Mouse (Mus musculus) MEL (cell line): ENCODE data around the gene Bptf. TPM values are rescaled to one million over a fixed set of nuclear protein-coding genes. Genes with fewer than 3 reads are reported as not detected.

Experiments used
- DNase-seq: peaks from one replicate; pipeline ENCODE4 v3.0.0; 2011; ENCODE audit warnings: low read depth, low spot score
- H3K27ac ChIP-seq: 2 replicates; pipeline ENCODE4 v1.5.1; 2012; ENCODE audit warnings: low read depth, mild to moderate bottlenecking, control low read depth, low read length, moderate library complexity; ENCODE audit not compliant: control insufficient read depth
- H3K27me3 ChIP-seq, 2 experiments: fragments of 150-350 bp in 1 of 2; sonication (generic) in 1 of 2; 2 replicates each; pipeline ENCODE4 v1.6.1; 2012; ENCODE audit warnings: low read length in 2 of 2, mild to moderate bottlenecking in 2 of 2, improper control_type of control experiment in 1 of 2, moderate library complexity in 1 of 2; ENCODE audit not compliant: insufficient read depth in 2 of 2, control insufficient read depth in 1 of 2
- H3K36me3 ChIP-seq, 2 experiments: 2 replicates each; pipeline ENCODE4 v1.6.1; 2012 to 2014; ENCODE audit warnings: low read length in 2 of 2, improper control_type of control experiment in 1 of 2, inconsistent platforms in 1 of 2, mild to moderate bottlenecking in 1 of 2; ENCODE audit not compliant: insufficient read depth in 2 of 2, control insufficient read depth in 1 of 2
- H3K4me1 ChIP-seq, 2 experiments: fragments of 150-350 bp in 1 of 2; sonication (generic) in 1 of 2; 2 replicates each; pipeline ENCODE4 v1.6.1; 2012; ENCODE audit warnings: low read length in 2 of 2, improper control_type of control experiment in 1 of 2, mild to moderate bottlenecking in 1 of 2; ENCODE audit not compliant: insufficient read depth in 2 of 2, control insufficient read depth in 1 of 2
- H3K4me3 ChIP-seq, 2 experiments: fragments of 150-350 bp in 1 of 2; sonication (generic) in 1 of 2; 2 replicates each; pipeline ENCODE4 v1.5.1; 2012; ENCODE audit warnings: low read depth in 2 of 2, low read length in 2 of 2, mild to moderate bottlenecking in 2 of 2, moderate library complexity in 2 of 2, control low read depth in 1 of 2, improper control_type of control experiment in 1 of 2; ENCODE audit not compliant: control insufficient read depth in 1 of 2, insufficient read depth in 1 of 2
- H3K79me2 ChIP-seq: 2 replicates; pipeline ENCODE4 v1.6.1; 2012; ENCODE audit warnings: mild to moderate bottlenecking, low read length, moderate library complexity; ENCODE audit not compliant: control insufficient read depth, poor library complexity, insufficient read depth
- H3K9ac ChIP-seq: 2 replicates; pipeline ENCODE4 v1.6.1; 2012; ENCODE audit warnings: low read depth, mild to moderate bottlenecking, control low read depth, low read length, moderate library complexity; ENCODE audit not compliant: control insufficient read depth, poor library complexity, severe bottlenecking
- H3K9me3 ChIP-seq: fragments of 150-350 bp; sonication (generic); replicated peaks from 2 replicates; pipeline ENCODE4 v1.6.1; 2012; ENCODE audit warnings: mild to moderate bottlenecking, low read length, improper control_type of control experiment, moderate library complexity; ENCODE audit not compliant: insufficient read depth
- BHLHE40 ChIP-seq: IDR thresholded peaks from 2 replicates; pipeline ENCODE4 v1.6.1; 2012; ENCODE audit warnings: low read depth, mild to moderate bottlenecking, inconsistent platforms, low read length, improper control_type of control experiment, borderline replicate concordance
- CHD1 ChIP-seq: IDR thresholded peaks from 2 replicates; pipeline ENCODE4 v1.6.1; 2012; ENCODE audit warnings: low read depth, mild to moderate bottlenecking, inconsistent platforms, low read length, improper control_type of control experiment
- CTCF ChIP-seq, 3 experiments: IDR thresholded peaks in 2 of 3; conservative IDR thresholded peaks in 1 of 3; 2 replicates each; pipeline ENCODE4 v1.5.1; 2011 to 2012; ENCODE audit warnings: low read length in 3 of 3, low read depth in 2 of 3, mild to moderate bottlenecking in 2 of 3, improper control_type of control experiment in 1 of 3, inconsistent platforms in 1 of 3, mixed read lengths in 1 of 3, moderate library complexity in 1 of 3; ENCODE audit not compliant: control insufficient read depth in 1 of 3, insufficient read depth in 1 of 3, poor library complexity in 1 of 3, severe bottlenecking in 1 of 3
- E2F4 ChIP-seq: IDR thresholded peaks from 2 replicates; pipeline ENCODE4 v1.6.1; 2011; ENCODE audit warnings: low read depth, low read length, improper control_type of control experiment, borderline replicate concordance
- ELF1 ChIP-seq: IDR thresholded peaks from 2 replicates; pipeline ENCODE4 v1.6.1; 2014; ENCODE audit warnings: low read depth, mild to moderate bottlenecking, inconsistent platforms, low read length, improper control_type of control experiment, moderate library complexity
- EP300 ChIP-seq, 2 experiments: IDR thresholded peaks; 2 replicates each; pipeline ENCODE4 v1.6.1; 2011; ENCODE audit warnings: improper control_type of control experiment in 2 of 2, low read length in 2 of 2, low read depth in 1 of 2, mild to moderate bottlenecking in 1 of 2
- GABPA ChIP-seq: IDR thresholded peaks from 2 replicates; pipeline ENCODE4 v1.6.1; 2012; ENCODE audit warnings: low read depth, mild to moderate bottlenecking, inconsistent platforms, low read length, improper control_type of control experiment, moderate library complexity
- GATA1 ChIP-seq: IDR thresholded peaks from 2 replicates; pipeline ENCODE4 v1.6.1; 2011; ENCODE audit warnings: low read depth, low read length, improper control_type of control experiment
- JUND ChIP-seq: IDR thresholded peaks from 2 replicates; pipeline ENCODE4 v1.6.1; 2011; ENCODE audit warnings: low read depth, mild to moderate bottlenecking, improper control_type of control experiment, low read length
- KAT2A ChIP-seq: conservative IDR thresholded peaks from 2 replicates; pipeline ENCODE4 v1.6.1; 2012; ENCODE audit warnings: low read depth, low read length, improper control_type of control experiment, inconsistent platforms
- MAFK ChIP-seq: IDR thresholded peaks from 2 replicates; pipeline ENCODE4 v1.6.1; 2011; ENCODE audit warnings: low read depth, mild to moderate bottlenecking, low read length, improper control_type of control experiment, borderline replicate concordance
- MAX ChIP-seq: IDR thresholded peaks from 2 replicates; pipeline ENCODE4 v1.6.1; 2011; ENCODE audit warnings: low read length, improper control_type of control experiment
- MEF2A ChIP-seq: IDR thresholded peaks from 2 replicates; pipeline ENCODE4 v1.6.1; 2014; ENCODE audit warnings: low read depth, mild to moderate bottlenecking, inconsistent platforms, low read length, improper control_type of control experiment; ENCODE audit not compliant: poor library complexity, insufficient replicate concordance, severe bottlenecking; ENCODE audit errors: extremely low read depth
- MYB ChIP-seq: IDR thresholded peaks from 2 replicates; pipeline ENCODE4 v1.6.1; 2011; ENCODE audit warnings: mild to moderate bottlenecking, low read depth, low read length, improper control_type of control experiment
- MYC ChIP-seq: IDR thresholded peaks from 2 replicates; pipeline ENCODE4 v1.6.1; 2011; ENCODE audit warnings: low read depth, mild to moderate bottlenecking, low read length, improper control_type of control experiment, moderate library complexity
- NELFE ChIP-seq: IDR thresholded peaks from 2 replicates; pipeline ENCODE4 v1.6.1; 2011; ENCODE audit warnings: low read depth, low read length, improper control_type of control experiment
- NRF1 ChIP-seq: IDR thresholded peaks from 2 replicates; pipeline ENCODE4 v1.6.1; 2014; ENCODE audit warnings: low read depth, mild to moderate bottlenecking, inconsistent platforms, low read length, improper control_type of control experiment, moderate library complexity; ENCODE audit not compliant: poor library complexity, insufficient read depth, severe bottlenecking
- POLR2A ChIP-seq, 2 experiments: IDR thresholded peaks; 2 replicates each; pipeline ENCODE4 v1.6.1; 2011 to 2012; ENCODE audit warnings: low read length in 2 of 2, mild to moderate bottlenecking in 2 of 2, control low read depth in 1 of 2, improper control_type of control experiment in 1 of 2, low read depth in 1 of 2, moderate library complexity in 1 of 2; ENCODE audit not compliant: control insufficient read depth in 1 of 2, insufficient read depth in 1 of 2, poor library complexity in 1 of 2
- POLR2AphosphoS2 ChIP-seq: IDR thresholded peaks from 2 replicates; pipeline ENCODE4 v1.6.1; 2011; ENCODE audit warnings: low read length, improper control_type of control experiment
- POLR2AphosphoS5 ChIP-seq: IDR thresholded peaks from 2 replicates; pipeline ENCODE4 v1.6.1; 2012; ENCODE audit warnings: low read depth, borderline replicate concordance, mild to moderate bottlenecking, inconsistent platforms, low read length, moderate library complexity, mixed read lengths
- RAD21 ChIP-seq: IDR thresholded peaks from 2 replicates; pipeline ENCODE4 v1.6.1; 2011; ENCODE audit warnings: mild to moderate bottlenecking, low read depth, low read length, improper control_type of control experiment
- RCOR1 ChIP-seq: IDR thresholded peaks from 2 replicates; pipeline ENCODE4 v1.6.1; 2012; ENCODE audit warnings: low read depth, mild to moderate bottlenecking, inconsistent platforms, low read length, improper control_type of control experiment
- SIN3A ChIP-seq: IDR thresholded peaks from 2 replicates; pipeline ENCODE4 v1.6.1; 2012; ENCODE audit warnings: low read length, improper control_type of control experiment, inconsistent platforms
- TAL1 ChIP-seq: IDR thresholded peaks from 2 replicates; pipeline ENCODE4 v1.6.1; 2012; ENCODE audit warnings: mild to moderate bottlenecking, inconsistent platforms, low read length, moderate library complexity, mixed read lengths
- TBP ChIP-seq: IDR thresholded peaks from 2 replicates; pipeline ENCODE4 v1.8.0; 2011; ENCODE audit warnings: low read depth, low read length, improper control_type of control experiment
- TCF12 ChIP-seq: IDR thresholded peaks from 2 replicates; pipeline ENCODE4 v1.6.1; 2014; ENCODE audit warnings: low read depth, mild to moderate bottlenecking, inconsistent platforms, low read length, improper control_type of control experiment, moderate library complexity
- USF1 ChIP-seq: IDR thresholded peaks from 2 replicates; pipeline ENCODE4 v1.6.1; 2014; ENCODE audit warnings: low read depth, mild to moderate bottlenecking, inconsistent platforms, low read length, improper control_type of control experiment, moderate library complexity
- USF2 ChIP-seq, 2 experiments: IDR thresholded peaks; 2 replicates each; pipeline ENCODE4 v1.6.1; 2011 to 2012; ENCODE audit warnings: improper control_type of control experiment in 2 of 2, low read length in 2 of 2, borderline replicate concordance in 1 of 2, inconsistent platforms in 1 of 2, low read depth in 1 of 2, mild to moderate bottlenecking in 1 of 2; ENCODE audit not compliant: insufficient read depth in 1 of 2
- ZC3H11A ChIP-seq: IDR thresholded peaks from 2 replicates; pipeline ENCODE4 v1.6.1; 2012; ENCODE audit warnings: low read depth, mild to moderate bottlenecking, inconsistent platforms, low read length, improper control_type of control experiment
- ZKSCAN1 ChIP-seq: IDR thresholded peaks from 2 replicates; pipeline ENCODE4 v1.6.1; 2012; ENCODE audit warnings: low read depth, mild to moderate bottlenecking, inconsistent platforms, low read length, improper control_type of control experiment, moderate library complexity
- ZNF384 ChIP-seq: IDR thresholded peaks from 2 replicates; pipeline ENCODE4 v1.6.1; 2012; ENCODE audit warnings: low read depth, mild to moderate bottlenecking, inconsistent platforms, low read length, improper control_type of control experiment
- polyA plus RNA-seq, 2 experiments: library from polyadenylated mRNA; stranded (reverse) in 1 of 2; unstranded in 1 of 2; fragments of >175 nt in 1 of 2; fragments of >200 nt in 1 of 2; gene quantifications; 2 replicates each; pipeline versions ENCODE4 v1.2.1 to v1.2.4; 2012; ENCODE audit warnings: low replicate concordance in 2 of 2, low read depth in 1 of 2; ENCODE audit not compliant: insufficient read length in 2 of 2, insufficient read depth in 1 of 2, missing spikeins in 1 of 2
- total RNA-seq: library from RNA; depleted of rRNA; stranded (reverse); fragments of 300-350 nt; gene quantifications from 2 replicates; pipeline ENCODE4 v1.2.3, GENCODE M21; 2012

The Bptf gene
- total and polyA plus RNA-seq, 3 experiments, result 27.5 to 55.4 (median 52.7) TPM

DNA sequence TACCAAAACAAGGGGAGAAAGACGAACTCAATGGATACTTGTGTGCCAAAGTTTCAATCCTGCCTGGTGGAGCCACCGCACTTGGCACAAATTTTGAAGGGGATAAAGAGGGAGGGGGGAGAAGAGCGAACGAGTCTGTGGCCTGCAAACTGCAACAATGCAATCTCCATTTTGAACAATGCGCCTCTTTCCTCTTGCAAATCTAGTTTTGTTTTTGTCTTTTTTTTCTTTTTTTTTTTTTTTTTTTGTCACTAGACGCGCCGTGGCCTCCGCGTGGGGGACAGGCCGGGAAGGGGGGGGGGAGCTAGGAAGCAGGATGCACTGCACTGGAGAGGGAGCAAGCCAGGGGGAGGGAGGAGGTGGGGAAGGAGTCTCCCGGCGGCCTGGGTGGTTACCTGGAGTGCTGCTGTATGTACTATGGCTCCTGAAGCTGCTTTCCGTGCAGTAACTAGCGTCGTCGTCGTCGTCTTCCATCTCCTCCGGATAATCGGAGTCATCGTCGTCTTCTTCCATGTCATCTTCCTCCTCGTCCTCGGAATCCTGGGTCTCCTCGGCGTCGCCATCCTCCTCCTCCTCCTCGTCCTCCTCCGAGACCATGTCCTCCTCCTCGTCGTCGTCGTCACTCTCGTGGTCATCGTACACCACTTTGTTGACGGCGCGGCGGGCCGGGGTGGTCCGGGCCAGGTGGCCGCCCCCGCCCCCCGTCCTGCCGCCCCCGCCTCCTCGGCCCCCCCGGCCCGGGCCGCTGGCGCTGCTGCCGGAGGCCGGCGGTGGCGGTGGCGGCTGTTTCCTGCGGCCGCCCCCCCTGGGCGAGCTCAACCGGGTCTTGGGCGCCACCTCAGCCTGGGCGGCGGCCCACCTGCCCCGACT, 813 bp downstream of the Bptf start (continued):
- TF ChIP-seq GABPA, result no peak
- no peak for TF ChIP-seq MEF2A
- no peak; a peak in 1 of 6 replicates for TF ChIP-seq CTCF (IDR thresholded peaks at IDR 0.05 in 2 of 3, conservative IDR thresholded peaks at IDR 0.05 in 1 of 3; ENCODE audit: control insufficient read depth in 1 of 3, insufficient read depth in 1 of 3, low read depth in 2 of 3, low read length in 3 of 3, poor library complexity in 1 of 3, severe bottlenecking in 1 of 3)
- 0 out of 2 replicates have a peak, but pooled peaks have one; percentile 13 for TF ChIP-seq ELF1
- peak; percentile 10; the same call in 1 of the 2 replicates for TF ChIP-seq USF1
- no peak; the same call in none of the 2 replicates for TF ChIP-seq CHD1
- no peak for TF ChIP-seq RCOR1
- peak; percentile 64 for TF ChIP-seq MAX
- no peak for TF ChIP-seq MYB
- TF ChIP-seq ZNF384, result peak; percentile 65
- TF ChIP-seq BHLHE40, result no peak; the same call in 1 of the 2 replicates
- TF ChIP-seq JUND, result no peak
- TF ChIP-seq NELFE, result no peak; the same call in 1 of the 2 replicates
- no peak for TF ChIP-seq E2F4
- TF ChIP-seq TBP, result 0 out of 2 replicates have a peak, but pooled peaks have one; percentile 7
- TF ChIP-seq KAT2A, result no peak; the same call in 1 of the 2 replicates
- no peak for TF ChIP-seq GATA1
- TF ChIP-seq EP300 (IDR thresholded peaks at IDR 0.05; ENCODE audit: low read depth in 1 of 2, low read length in 2 of 2), result no peak
- TF ChIP-seq TCF12, result no peak; the same call in 1 of the 2 replicates
- TF ChIP-seq POLR2AphosphoS5, result no peak
- peak; percentile 59 for TF ChIP-seq SIN3A
- TF ChIP-seq TAL1, result no peak

DNA sequence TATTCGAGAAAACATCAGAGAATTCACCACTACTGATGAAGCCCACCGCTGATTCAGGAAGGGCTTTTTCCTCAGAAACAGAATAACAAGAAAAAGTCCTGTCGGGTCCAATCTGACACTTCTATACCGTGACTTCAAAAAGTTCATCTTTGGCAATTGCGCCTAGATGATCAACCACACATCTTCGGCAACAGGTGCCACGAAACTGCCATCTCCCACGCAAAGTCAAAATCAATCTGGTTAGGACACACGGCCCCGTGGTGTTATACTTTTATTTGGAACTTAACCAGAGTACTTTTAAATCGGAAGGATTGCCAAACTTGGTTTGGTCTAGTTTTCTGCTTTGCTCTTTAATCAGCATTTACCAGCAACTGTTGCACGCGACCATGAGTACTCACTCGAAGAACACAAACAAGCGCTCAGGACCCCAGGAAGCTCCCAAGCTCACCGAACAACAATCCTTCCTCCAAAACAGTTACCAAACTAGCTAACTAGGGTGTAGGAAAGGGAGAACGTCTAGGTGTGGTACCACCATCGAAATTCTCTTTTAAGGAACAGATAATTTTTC, 1.6 kb downstream of the Bptf start:
- peak; percentile 76 for DNase-seq
- no peaks in the 10 kb centered on the region for H3K27me3 ChIP-seq
- TF ChIP-seq POLR2A (IDR thresholded peaks at IDR 0.05; ENCODE audit: control insufficient read depth in 1 of 2, insufficient read depth in 1 of 2, low read depth in 1 of 2, low read length in 2 of 2, poor library complexity in 1 of 2), result no peak
- no peak for TF ChIP-seq POLR2AphosphoS2
- TF ChIP-seq NRF1, result no peak
- 0 out of 2 replicates have a peak, but pooled peaks have one; percentile 6 for TF ChIP-seq SIN3A
- TF ChIP-seq ELF1, result no peak
- no peak for TF ChIP-seq KAT2A
- no peak for TF ChIP-seq E2F4
- TF ChIP-seq MYC, result no peak
- peak in 1 of 2 experiments; percentile 8; a peak in 1 of 4 replicates for TF ChIP-seq EP300 (IDR thresholded peaks at IDR 0.05; ENCODE audit: low read depth in 1 of 2, low read length in 2 of 2)
- TF ChIP-seq ZC3H11A, result no peak
- TF ChIP-seq ZKSCAN1, result no peak
- TF ChIP-seq MAFK, result no peak
- TF ChIP-seq MAX, result peak; percentile 12; the same call in 1 of the 2 replicates
- TF ChIP-seq MEF2A, result no peak
- no peak for TF ChIP-seq USF2 (IDR thresholded peaks at IDR 0.05; ENCODE audit: borderline replicate concordance in 1 of 2, insufficient read depth in 1 of 2, low read depth in 1 of 2, low read length in 2 of 2)
- no peak for TF ChIP-seq CHD1
- peak; percentile 6; the same call in 1 of the 2 replicates for TF ChIP-seq RCOR1
- no peak for TF ChIP-seq RAD21

More for the DNA sequence above, 1.6 kb downstream of the Bptf start:
- H3K9ac ChIP-seq, result peak overlapping the region; percentile 82
- H3K27ac ChIP-seq, result peak overlapping the region; percentile 68
- H3K36me3 ChIP-seq, result peaks cover 0 to 21% of the 10 kb centered on the region in 2 experiments; a peak in 2 of 4 replicates
- H3K79me2 ChIP-seq, result peaks cover 55% of the 10 kb centered on the region
- no peaks in the 10 kb centered on the region for H3K9me3 ChIP-seq
- peak overlapping the region; percentile 94 to 97 for H3K4me3 ChIP-seq
- peaks cover 0 to 7% of the 10 kb centered on the region in 2 experiments; a peak in 3 of 4 replicates for H3K4me1 ChIP-seq
